Mouse (Mus musculus) forebrain, embryonic 13.5 days (tissue): Measurements from ENCODE around the gene Nek9. TPM values are rescaled to one million over a fixed set of nuclear protein-coding genes. Genes with fewer than 3 reads are reported as not detected.

Experiments used
- ATAC-seq: fragments of 200-750 bp; cut with Nextera tagmentation; 2 replicates; pipeline ENCODE4 v1.8.0; 2017
- H3K27ac ChIP-seq: fragments of 300-500 bp; sonication (generic); 2 replicates; pipeline ENCODE4 v1.5.1; 2015; ENCODE audit warnings: inconsistent platforms, mild to moderate bottlenecking, moderate library complexity
- H3K27me3 ChIP-seq: fragments of 300-500 bp; sonication (generic); 2 replicates; pipeline ENCODE4 v1.6.1; 2015; ENCODE audit warnings: mild to moderate bottlenecking, inconsistent platforms
- H3K36me3 ChIP-seq: fragments of 300-500 bp; sonication (generic); 2 replicates; pipeline ENCODE4 v1.6.1; 2015; ENCODE audit warnings: mild to moderate bottlenecking, inconsistent platforms; ENCODE audit not compliant: poor library complexity, severe bottlenecking
- H3K4me1 ChIP-seq: fragments of 300-500 bp; sonication (generic); 2 replicates; pipeline ENCODE4 v1.6.1; 2015; ENCODE audit warnings: inconsistent platforms
- H3K4me2 ChIP-seq: fragments of 300-500 bp; sonication (generic); 2 replicates; pipeline ENCODE4 v1.6.1; 2015; ENCODE audit warnings: inconsistent platforms, mild to moderate bottlenecking, moderate library complexity
- H3K4me3 ChIP-seq: fragments of 300-500 bp; sonication (generic); 2 replicates; pipeline ENCODE4 v1.5.1; 2015; ENCODE audit warnings: mild to moderate bottlenecking, inconsistent platforms
- H3K9ac ChIP-seq: fragments of 300-500 bp; sonication (generic); 2 replicates; pipeline ENCODE4 v1.6.1; 2015; ENCODE audit warnings: mild to moderate bottlenecking, inconsistent platforms
- H3K9me3 ChIP-seq: fragments of 300-500 bp; sonication (generic); replicated peaks from 2 replicates; pipeline ENCODE4 v1.6.1; 2016; ENCODE audit warnings: inconsistent platforms
- WGBS: fragments of 180-500 bp; shearing (Covaris S2); methylation state at CpG from one replicate; pipeline ENCODE4 v1.1.7; 2015; 5-methylcytosine and 5-hydroxymethylcytosine counted together
- polyA plus RNA-seq: library from polyadenylated mRNA; unstranded; fragments of >200 nt; fragmentation: Nextera tagmentation; extraction: Ambion mirVana; gene quantifications from 2 replicates; pipeline ENCODE4 v1.2.1, GENCODE M21; 2015

Nek9 gene
- polyA plus RNA-seq, 1 experiment from 2014 or later: 13.4 TPM

DNA sequence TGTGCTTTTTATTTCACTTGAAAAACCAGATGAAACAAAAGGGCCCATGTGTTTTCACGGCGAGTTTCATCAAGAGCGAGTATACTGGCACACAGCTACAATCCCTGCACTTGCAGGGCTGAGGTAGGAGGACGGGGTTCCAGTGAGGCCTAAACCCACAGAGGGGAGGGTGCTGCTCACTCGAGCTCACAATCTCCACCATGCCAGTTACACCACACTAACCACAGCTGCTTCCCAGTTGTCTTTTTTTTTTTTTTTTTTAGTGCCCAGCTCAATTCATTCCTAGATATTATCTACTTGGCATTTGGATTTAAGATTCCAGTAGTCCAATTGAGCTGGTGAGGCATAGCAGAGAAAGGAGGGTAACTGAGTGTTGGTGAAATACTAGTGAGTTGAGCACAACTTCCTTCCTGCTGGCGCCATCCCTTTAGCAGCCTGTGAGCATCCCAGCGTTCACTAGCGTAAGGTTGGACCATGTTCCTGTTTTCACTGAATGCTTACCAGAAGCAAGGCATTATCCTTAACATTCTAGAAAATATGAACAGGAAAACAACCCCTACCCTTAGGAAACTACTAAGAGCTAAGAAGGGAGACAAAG lies 33.0 kb upstream of the Nek9 start:
- ATAC-seq: no peak
- peaks cover 30% of the 10 kb centered on the region for H3K4me1 ChIP-seq
- 77% methylated on average over 8 of the region's 8 CpGs for WGBS
- no peaks in the 10 kb centered on the region for H3K9me3 ChIP-seq
- H3K9ac ChIP-seq: peak overlapping the region; percentile 35; the same call in 1 of the 2 replicates
- no peaks in the 10 kb centered on the region for H3K27me3 ChIP-seq
- H3K27ac ChIP-seq: no peak overlapping the region
- peak overlapping the region; percentile 7; the same call in 1 of the 2 replicates for H3K4me3 ChIP-seq
- peak overlapping the region; percentile 78 for H3K4me2 ChIP-seq
- no peaks in the 10 kb centered on the region for H3K36me3 ChIP-seq

DNA sequence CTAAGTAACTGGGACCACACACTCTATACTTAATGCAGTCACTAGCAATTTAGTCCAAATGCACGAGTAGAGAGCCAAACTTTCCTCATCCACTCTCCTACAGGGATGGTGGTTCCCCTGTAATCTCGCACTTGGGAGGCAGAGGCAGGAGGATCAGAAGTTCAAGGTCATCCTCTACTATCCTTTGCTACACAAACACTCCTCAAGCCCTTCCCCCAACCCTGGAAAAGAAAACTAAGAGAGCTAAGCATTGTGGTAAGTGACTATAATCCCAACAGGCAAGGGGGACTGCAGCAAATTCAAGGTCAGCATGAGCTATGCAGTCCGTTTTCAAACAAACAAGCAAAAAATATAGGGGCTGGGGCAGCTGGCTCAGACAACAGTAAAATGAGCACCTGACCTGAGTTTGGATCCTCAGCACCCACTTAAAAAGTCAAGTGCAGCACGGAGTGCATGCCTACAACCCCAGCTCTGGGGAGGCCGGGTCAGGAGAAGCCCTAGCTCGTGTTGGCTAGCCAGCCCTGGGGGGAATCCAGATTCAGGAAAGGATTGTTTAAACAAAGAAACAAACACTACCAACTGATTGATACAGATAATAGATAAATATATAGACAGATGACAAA lies 29.4 kb upstream of the Nek9 start:
- no peaks in the 10 kb centered on the region for H3K27me3 ChIP-seq
- WGBS: 82% methylated on average over 6 of the region's 6 CpGs
- no peak overlapping the region for H3K4me3 ChIP-seq
- H3K36me3 ChIP-seq: no peaks in the 10 kb centered on the region
- no peak for ATAC-seq
- peaks cover 38% of the 10 kb centered on the region for H3K4me1 ChIP-seq
- no peaks in the 10 kb centered on the region for H3K9me3 ChIP-seq
- H3K9ac ChIP-seq: no peak overlapping the region
- no peak overlapping the region for H3K4me2 ChIP-seq
- no peak overlapping the region for H3K27ac ChIP-seq

DNA sequence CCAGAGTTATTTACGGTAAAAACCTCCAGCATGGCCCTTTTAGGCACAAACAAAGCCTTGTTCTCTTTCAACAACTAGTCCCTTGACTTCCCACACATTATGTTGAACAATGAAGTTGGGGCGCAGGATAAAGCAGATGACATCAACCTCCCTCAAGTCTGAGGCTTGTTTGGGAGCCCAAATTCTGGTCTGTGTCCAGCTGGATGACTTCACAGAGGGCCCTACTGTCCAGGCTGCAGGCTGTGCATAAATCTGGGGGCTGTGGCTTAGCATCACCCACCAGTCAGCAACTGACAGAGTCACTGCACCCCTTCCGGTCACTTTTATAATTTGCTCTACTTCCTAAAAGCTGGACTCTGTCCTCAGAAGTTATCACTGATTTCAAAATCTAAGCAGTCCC lies 27.1 kb upstream of the Nek9 start:
- 68% methylated on average over 3 of the region's 3 CpGs for WGBS
- H3K27me3 ChIP-seq: no peaks in the 10 kb centered on the region
- no peak for ATAC-seq

DNA sequence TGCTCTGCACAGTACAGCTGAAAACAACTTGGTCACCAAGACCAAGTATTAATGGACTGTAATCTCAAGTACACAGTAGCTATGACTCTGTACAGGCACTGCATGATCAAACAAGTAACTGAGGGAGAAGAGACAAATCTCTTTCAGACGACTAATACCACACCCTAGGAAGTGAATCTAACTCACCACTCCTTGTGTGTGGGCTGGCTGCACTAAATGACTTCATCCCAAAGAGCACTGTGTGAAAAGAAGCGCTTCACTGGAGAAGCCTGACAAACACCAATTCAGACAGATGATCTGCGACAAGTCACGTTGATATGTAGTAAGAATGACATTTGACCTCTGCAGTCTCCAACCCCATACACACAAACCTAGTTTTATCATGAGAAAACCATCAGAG lies 23.3 kb upstream of the Nek9 start:
- Histone ChIP-seq H3K4me2 (no peak overlapping the region), H3K4me1 (peaks cover 11% of the 10 kb centered on the region), H3K27ac (no peak overlapping the region), H3K27me3 (no peaks in the 10 kb centered on the region), H3K4me3 (no peak overlapping the region), H3K9me3 (no peaks in the 10 kb centered on the region), H3K36me3 (peaks cover 8% of the 10 kb centered on the region), H3K9ac (no peak overlapping the region)
- 87% methylated on average over 4 of the region's 4 CpGs for WGBS
- no peak for ATAC-seq

More for the DNA sequence above, 27.1 kb upstream of the Nek9 start:
- Histone ChIP-seq H3K4me3 (no peak overlapping the region), H3K9ac (no peak overlapping the region), H3K36me3 (peaks cover 8% of the 10 kb centered on the region), H3K27ac (no peak overlapping the region), H3K4me1 (peaks cover 15% of the 10 kb centered on the region), H3K9me3 (no peaks in the 10 kb centered on the region), H3K4me2 (no peak overlapping the region)

DNA sequence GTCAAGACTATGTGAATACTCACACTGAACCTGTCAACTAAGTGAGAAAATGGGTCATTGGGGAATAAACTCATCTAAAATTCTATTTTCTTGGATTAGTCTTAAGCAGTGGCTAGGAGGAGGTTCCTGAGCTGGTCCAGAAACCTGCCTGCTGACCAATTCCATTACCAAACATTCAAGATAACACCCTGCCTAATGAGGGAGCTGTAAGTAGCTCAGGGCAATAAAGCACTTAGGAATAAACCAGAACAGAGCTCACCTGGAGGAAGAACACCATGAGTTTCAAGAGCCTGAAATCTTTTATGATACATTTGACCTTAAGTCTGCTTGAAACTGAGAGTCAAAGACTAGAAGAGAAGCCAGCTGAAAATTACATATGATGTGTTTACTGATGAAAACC lies 22.4 kb upstream of the Nek9 start:
- H3K4me2 ChIP-seq: no peak overlapping the region
- H3K9me3 ChIP-seq: no peaks in the 10 kb centered on the region
- no peaks in the 10 kb centered on the region for H3K27me3 ChIP-seq
- peaks cover 7% of the 10 kb centered on the region for H3K4me1 ChIP-seq
- H3K27ac ChIP-seq: no peak overlapping the region
- H3K9ac ChIP-seq: no peak overlapping the region
- peaks cover 8% of the 10 kb centered on the region for H3K36me3 ChIP-seq
- no peak overlapping the region for H3K4me3 ChIP-seq
- ATAC-seq: no peak

DNA sequence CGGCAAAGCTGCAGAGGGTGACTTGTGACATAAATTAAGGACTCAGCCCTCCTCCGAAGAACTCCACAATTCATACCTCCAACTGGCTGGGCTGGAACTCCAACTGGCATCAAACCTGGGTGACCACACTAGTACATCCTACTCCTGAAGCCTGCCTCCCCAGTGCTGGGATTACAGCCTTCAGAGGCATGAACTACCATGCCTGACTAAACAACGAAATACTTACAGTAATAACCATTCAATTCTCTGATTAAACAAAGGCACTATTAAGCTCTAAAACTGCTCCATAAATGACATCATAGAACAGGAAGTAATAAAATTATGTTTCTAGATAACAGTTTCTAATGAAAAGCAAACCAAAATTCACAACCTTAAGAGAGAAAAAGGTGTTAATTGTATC lies 22.0 kb upstream of the Nek9 start:
- Histone ChIP-seq H3K4me1 (peaks cover 3% of the 10 kb centered on the region), H3K36me3 (peaks cover 8% of the 10 kb centered on the region), H3K9ac (no peak overlapping the region), H3K27me3 (no peaks in the 10 kb centered on the region), H3K9me3 (no peaks in the 10 kb centered on the region), H3K4me3 (no peak overlapping the region), H3K4me2 (no peak overlapping the region), H3K27ac (no peak overlapping the region)
- no peak for ATAC-seq
- 92% methylated on average over 3 of the region's 3 CpGs for WGBS

DNA sequence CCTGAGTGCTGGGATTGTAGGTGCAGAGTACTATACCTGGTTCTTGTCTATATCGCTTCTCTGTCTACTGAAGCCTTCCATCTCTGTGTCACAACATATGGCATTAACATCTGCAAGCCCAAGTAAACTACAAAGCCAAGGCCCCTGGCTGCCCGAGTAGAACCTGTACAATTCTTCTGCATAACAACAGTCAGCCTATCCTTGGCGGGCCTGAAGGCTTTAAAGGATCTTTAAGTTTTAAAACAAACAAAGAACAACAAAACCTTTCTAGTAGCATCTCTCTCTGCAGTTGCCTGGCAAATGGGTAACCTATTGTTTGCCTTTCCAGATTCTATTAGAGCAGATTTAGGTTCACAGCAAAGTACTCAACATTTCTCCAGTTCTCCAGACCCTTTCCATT lies 14.9 kb upstream of the Nek9 start:
- Histone ChIP-seq H3K4me3 (no peak overlapping the region), H3K27ac (no peak overlapping the region), H3K36me3 (peaks cover 31% of the 10 kb centered on the region), H3K27me3 (no peaks in the 10 kb centered on the region), H3K4me1 (peaks cover 12% of the 10 kb centered on the region), H3K9ac (no peak overlapping the region), H3K9me3 (no peaks in the 10 kb centered on the region), H3K4me2 (no peak overlapping the region)
- no peak for ATAC-seq
- 83% methylated on average over 3 of the region's 3 CpGs for WGBS

DNA sequence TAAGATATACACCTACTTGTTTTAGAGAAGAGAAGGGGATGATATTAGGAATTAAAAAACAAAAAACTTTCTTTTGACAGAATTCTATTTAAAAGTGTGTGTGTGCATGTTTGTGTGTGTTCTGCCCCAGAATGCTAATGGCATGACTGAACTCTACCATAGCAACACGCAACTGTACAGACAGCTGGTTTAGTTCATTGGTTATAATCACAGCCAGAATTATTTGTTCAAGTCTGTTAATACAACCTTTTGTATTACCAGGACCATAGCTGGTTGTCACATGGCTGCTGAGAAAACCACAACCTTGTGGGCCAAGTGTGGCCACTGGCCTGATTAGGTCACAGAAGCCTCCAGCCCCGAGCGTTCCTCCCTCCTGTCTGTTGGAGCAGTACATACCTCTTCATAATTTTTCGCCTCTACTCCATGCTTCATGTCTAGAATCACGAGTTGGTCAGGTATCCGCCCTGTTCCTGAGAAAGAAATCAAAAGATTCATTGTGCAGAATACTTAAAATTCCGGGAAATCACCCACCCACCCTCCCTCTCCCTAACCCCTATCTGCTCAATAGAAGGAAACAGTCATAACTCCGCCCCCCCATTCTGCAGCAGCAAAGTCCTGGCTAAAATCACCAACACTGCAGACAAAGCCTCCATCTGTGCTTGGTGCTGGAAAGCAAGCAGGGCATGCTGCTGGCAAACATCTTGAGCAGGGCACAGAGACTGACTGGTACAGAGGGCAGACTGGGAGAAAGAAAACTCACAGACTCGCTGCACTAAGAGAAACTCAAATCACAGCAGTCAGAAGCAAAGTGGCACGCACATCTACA lies 11.5 kb upstream of the Nek9 start:
- no peak overlapping the region for H3K9ac ChIP-seq
- 0 out of 2 replicates have a peak overlapping the region, but pooled peaks have one; percentile 1 for H3K4me2 ChIP-seq
- H3K4me1 ChIP-seq: peaks cover 12% of the 10 kb centered on the region
- H3K36me3 ChIP-seq: peaks cover 43% of the 10 kb centered on the region
- ATAC-seq: peak; percentile 90
- no peaks in the 10 kb centered on the region for H3K27me3 ChIP-seq
- peak overlapping the region; percentile 65 for H3K27ac ChIP-seq
- no peak overlapping the region for H3K4me3 ChIP-seq
- 60% methylated on average over 10 of the region's 10 CpGs for WGBS
- no peaks in the 10 kb centered on the region for H3K9me3 ChIP-seq

DNA sequence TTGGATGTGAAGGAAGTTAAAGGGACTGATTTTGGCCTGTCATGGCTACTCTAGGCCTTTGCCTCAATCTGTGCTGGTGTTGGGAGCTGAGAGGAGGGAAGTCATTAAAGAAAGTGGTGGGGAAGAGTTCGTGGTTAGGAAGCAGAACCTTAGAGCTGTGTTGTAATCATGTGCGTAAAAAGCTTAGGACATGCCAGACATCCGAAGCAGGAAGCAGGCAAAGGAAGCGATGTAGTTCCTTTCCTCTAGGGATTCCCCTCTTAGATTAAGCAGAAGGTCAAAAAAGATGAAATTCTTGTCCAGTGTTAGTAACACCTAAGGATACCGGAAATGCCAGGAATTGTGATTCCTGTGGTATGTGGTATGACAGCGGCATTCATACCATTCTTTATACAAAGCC lies 9.2 kb upstream of the Nek9 start:
- no peaks in the 10 kb centered on the region for H3K9me3 ChIP-seq
- ATAC-seq: no peak
- H3K4me3 ChIP-seq: no peak overlapping the region
- no peak overlapping the region for H3K4me2 ChIP-seq
- H3K27me3 ChIP-seq: no peaks in the 10 kb centered on the region
- 88% methylated on average over 6 of the region's 6 CpGs for WGBS
- peaks cover 43% of the 10 kb centered on the region for H3K36me3 ChIP-seq
- H3K27ac ChIP-seq: no peak overlapping the region
- H3K9ac ChIP-seq: no peak overlapping the region
- H3K4me1 ChIP-seq: peaks cover 12% of the 10 kb centered on the region

DNA sequence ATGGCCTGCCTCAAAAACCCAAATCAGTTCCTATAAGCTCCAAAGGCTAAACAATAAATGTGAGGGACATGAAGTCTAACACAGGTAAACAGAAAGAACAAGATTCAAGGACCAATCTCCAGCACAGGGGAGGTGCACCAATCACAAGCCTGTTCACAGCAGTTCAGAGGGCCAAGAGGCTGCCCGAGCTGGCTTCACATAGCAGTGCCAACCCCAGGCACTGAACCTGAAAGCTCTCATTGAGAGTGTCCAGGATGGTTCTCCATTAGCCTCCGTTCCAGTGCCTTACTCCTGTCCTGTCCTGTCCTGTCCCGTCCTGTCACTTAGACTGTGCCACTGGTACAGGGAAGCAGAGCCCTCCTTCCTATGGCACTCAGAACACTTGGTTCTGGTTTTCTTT lies 8.0 kb upstream of the Nek9 start:
- Histone ChIP-seq H3K9me3 (no peaks in the 10 kb centered on the region), H3K27ac (no peak overlapping the region), H3K4me3 (no peak overlapping the region), H3K4me2 (no peak overlapping the region), H3K9ac (no peak overlapping the region), H3K27me3 (no peaks in the 10 kb centered on the region), H3K36me3 (peaks cover 42% of the 10 kb centered on the region), H3K4me1 (peaks cover 12% of the 10 kb centered on the region)
- no peak for ATAC-seq
- 85% methylated on average over 3 of the region's 3 CpGs for WGBS

DNA sequence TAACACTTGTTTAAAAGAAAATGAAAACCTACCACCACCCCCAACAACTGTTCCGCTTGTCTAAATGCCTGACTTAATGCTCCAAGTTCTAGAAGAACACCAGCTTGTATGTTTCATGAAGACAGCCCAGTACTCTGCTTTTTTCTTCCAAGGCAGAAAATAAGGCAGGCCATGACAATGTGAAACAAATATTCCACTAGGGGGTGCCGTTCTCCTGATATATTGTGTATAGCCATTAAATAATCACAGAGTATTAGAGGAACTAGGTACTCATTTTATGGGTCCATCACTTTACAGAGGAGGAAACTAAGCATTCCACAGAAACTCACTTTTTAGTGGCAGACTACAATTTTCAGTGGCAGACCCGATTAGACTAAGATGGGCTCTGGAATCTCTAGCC lies 7.2 kb upstream of the Nek9 start:
- ATAC-seq: peak; percentile 53; the same call in 1 of the 2 replicates
- Histone ChIP-seq H3K27me3 (no peaks in the 10 kb centered on the region), H3K27ac (no peak overlapping the region), H3K9me3 (no peaks in the 10 kb centered on the region), H3K4me3 (no peak overlapping the region), H3K36me3 (peaks cover 45% of the 10 kb centered on the region), H3K4me1 (peaks cover 8% of the 10 kb centered on the region), H3K4me2 (no peak overlapping the region), H3K9ac (no peak overlapping the region)
- WGBS: 59% methylated on average over 3 of the region's 3 CpGs

DNA sequence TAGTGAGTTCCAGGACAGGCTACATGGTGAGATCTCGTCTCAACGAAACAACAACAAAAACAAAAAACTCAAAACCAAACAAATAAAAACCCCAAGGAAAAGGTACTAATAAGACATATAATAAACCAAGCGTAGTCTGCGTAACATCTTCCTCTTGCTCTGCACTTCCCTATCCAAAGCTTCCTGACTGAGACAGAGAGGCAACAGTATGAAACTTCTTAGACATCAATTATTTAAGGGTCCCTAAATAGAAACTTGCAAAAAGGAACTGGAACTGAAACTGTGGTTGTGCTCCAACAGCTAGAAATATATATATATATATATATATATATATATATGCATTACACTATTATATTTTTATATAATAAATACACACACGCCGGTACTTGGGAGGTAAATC lies 6.4 kb upstream of the Nek9 start:
- no peak overlapping the region for H3K9ac ChIP-seq
- no peak overlapping the region for H3K4me3 ChIP-seq
- H3K36me3 ChIP-seq: peaks cover 44% of the 10 kb centered on the region
- 94% methylated on average over 6 of the region's 6 CpGs for WGBS
- H3K27me3 ChIP-seq: no peaks in the 10 kb centered on the region
- no peak overlapping the region for H3K4me2 ChIP-seq
- ATAC-seq: no peak
- H3K9me3 ChIP-seq: no peaks in the 10 kb centered on the region
- H3K27ac ChIP-seq: no peak overlapping the region
- H3K4me1 ChIP-seq: peaks cover 10% of the 10 kb centered on the region
